Mouse (Mus musculus): Measurements from ENCODE around the gene Rhobtb1. TPM values are rescaled to one million over a fixed set of nuclear protein-coding genes. Genes with fewer than 3 reads are reported as not detected.

The Rhobtb1 gene
- polyA plus RNA-seq, 1 experiment from 2014 or later = 14.3 TPM

GRCm38 (mm10) chr10:69237781-69238180 is 86.5 kb downstream of the Rhobtb1 start:
- WGBS = 92% methylated on average over 9 of the region's 9 CpGs
- Histone ChIP-seq H3K36me3 (no peaks in the 10 kb centered on the region), H3K27ac (replicated peaks) (no peak overlapping the region), H3K4me1 (replicated peaks) (0 out of 2 replicates have a peak, but pooled peaks cover 4% of the 10 kb centered on the region), H3K27me3 (no peaks in the 10 kb centered on the region), H3K4me3 (no peak overlapping the region), H3K9me3 (no peaks in the 10 kb centered on the region), H3K4me2 (no peak overlapping the region), H3K9ac (no peak overlapping the region)
- ATAC-seq (ENCODE audit: low read depth) = no peak

- no peak overlapping the region for H3K4me3 ChIP-seq
- H3K4me2 ChIP-seq = no peak overlapping the region
- ATAC-seq (ENCODE audit: low read depth) = no peak
- no peaks in the 10 kb centered on the region for H3K9me3 ChIP-seq
- H3K36me3 ChIP-seq = no peaks in the 10 kb centered on the region
- no peak overlapping the region for H3K27ac ChIP-seq (replicated peaks)
- H3K4me1 ChIP-seq (replicated peaks) = 0 out of 2 replicates have a peak, but pooled peaks cover 4% of the 10 kb centered on the region
- H3K27me3 ChIP-seq = no peaks in the 10 kb centered on the region
- no peak overlapping the region for H3K9ac ChIP-seq
- 50% methylated on average over 6 of the region's 6 CpGs for WGBS
Observed at GRCm38 (mm10) chr10:69238311-69238710, 87.1 kb downstream of the Rhobtb1 start.

- Histone ChIP-seq H3K27me3 (no peaks in the 10 kb centered on the region), H3K4me3 (no peak overlapping the region), H3K36me3 (no peaks in the 10 kb centered on the region), H3K27ac (replicated peaks) (no peak overlapping the region), H3K4me1 (replicated peaks) (0 out of 2 replicates have a peak, but pooled peaks cover 4% of the 10 kb centered on the region), H3K4me2 (no peak overlapping the region), H3K9ac (no peak overlapping the region), H3K9me3 (no peaks in the 10 kb centered on the region)
- no peak for ATAC-seq (ENCODE audit: low read depth)
- WGBS = 98% methylated on average over 2 of the region's 2 CpGs
Observed at GRCm38 (mm10) chr10:69240530-69240929, 89.3 kb downstream of the Rhobtb1 start.

- Histone ChIP-seq H3K4me2 (no peak overlapping the region), H3K4me1 (replicated peaks) (no peaks in the 10 kb centered on the region), H3K4me3 (no peak overlapping the region), H3K9me3 (0 out of 2 replicates have a peak, but pooled peaks cover 4% of the 10 kb centered on the region), H3K27ac (replicated peaks) (no peak overlapping the region), H3K36me3 (peaks cover 6% of the 10 kb centered on the region), H3K27me3 (no peaks in the 10 kb centered on the region), H3K9ac (no peak overlapping the region)
- 85% methylated on average over 4 of the region's 4 CpGs for WGBS
- no peak for ATAC-seq (ENCODE audit: low read depth)
Observed at GRCm38 (mm10) chr10:69245151-69245550, 93.9 kb downstream of the Rhobtb1 start.

- ATAC-seq (ENCODE audit: low read depth) = no peak
- no peak overlapping the region for H3K4me2 ChIP-seq
- H3K27ac ChIP-seq (replicated peaks) = no peak overlapping the region
- peaks cover 6% of the 10 kb centered on the region for H3K36me3 ChIP-seq
- WGBS = 84% methylated on average over 10 of the region's 10 CpGs
- 0 out of 2 replicates have a peak, but pooled peaks cover 4% of the 10 kb centered on the region for H3K9me3 ChIP-seq
- H3K4me1 ChIP-seq (replicated peaks) = no peaks in the 10 kb centered on the region
- no peak overlapping the region for H3K9ac ChIP-seq
- H3K27me3 ChIP-seq = no peaks in the 10 kb centered on the region
- no peak overlapping the region for H3K4me3 ChIP-seq
Observed at GRCm38 (mm10) chr10:69245906-69246668, 94.9 kb downstream of the Rhobtb1 start.

- no peak for ATAC-seq (ENCODE audit: low read depth)
- Histone ChIP-seq H3K4me3 (no peak overlapping the region), H3K9ac (no peak overlapping the region), H3K27me3 (no peaks in the 10 kb centered on the region), H3K27ac (replicated peaks) (no peak overlapping the region), H3K36me3 (peaks cover 6% of the 10 kb centered on the region), H3K9me3 (0 out of 2 replicates have a peak, but pooled peaks cover 4% of the 10 kb centered on the region), H3K4me1 (replicated peaks) (no peaks in the 10 kb centered on the region), H3K4me2 (no peak overlapping the region)
- WGBS = 84% methylated on average over 3 of the region's 3 CpGs
Observed at GRCm38 (mm10) chr10:69246762-69247161, 95.5 kb downstream of the Rhobtb1 start.

GRCm38 (mm10) chr10:69247311-69248033 is 96.2 kb downstream of the Rhobtb1 start:
- 95% methylated on average over 7 of the region's 7 CpGs for WGBS
- Histone ChIP-seq H3K36me3 (peaks cover 6% of the 10 kb centered on the region), H3K9me3 (0 out of 2 replicates have a peak, but pooled peaks cover 4% of the 10 kb centered on the region), H3K27ac (replicated peaks) (no peak overlapping the region), H3K4me2 (no peak overlapping the region), H3K4me3 (no peak overlapping the region), H3K27me3 (no peaks in the 10 kb centered on the region), H3K9ac (no peak overlapping the region), H3K4me1 (replicated peaks) (no peaks in the 10 kb centered on the region)
- ATAC-seq (ENCODE audit: low read depth) = no peak

- Histone ChIP-seq H3K4me3 (no peak overlapping the region), H3K9ac (no peak overlapping the region), H3K27ac (replicated peaks) (no peak overlapping the region), H3K9me3 (0 out of 2 replicates have a peak, but pooled peaks cover 4% of the 10 kb centered on the region), H3K36me3 (peaks cover 6% of the 10 kb centered on the region), H3K4me1 (replicated peaks) (peaks cover 6% of the 10 kb centered on the region), H3K27me3 (no peaks in the 10 kb centered on the region), H3K4me2 (no peak overlapping the region)
- ATAC-seq (ENCODE audit: low read depth) = no peak
- 90% methylated on average over 29 of the region's 29 CpGs for WGBS
Observed at GRCm38 (mm10) chr10:69248261-69249160, 97.3 kb downstream of the Rhobtb1 start.

GRCm38 (mm10) chr10:69251254-69251653 is 100.0 kb downstream of the Rhobtb1 start:
- Histone ChIP-seq H3K36me3 (peaks cover 6% of the 10 kb centered on the region), H3K4me2 (no peak overlapping the region), H3K27ac (replicated peaks) (no peak overlapping the region), H3K9ac (no peak overlapping the region), H3K9me3 (0 out of 2 replicates have a peak, but pooled peaks cover 4% of the 10 kb centered on the region), H3K4me3 (no peak overlapping the region), H3K4me1 (replicated peaks) (peaks cover 24% of the 10 kb centered on the region), H3K27me3 (no peaks in the 10 kb centered on the region)
- no peak for ATAC-seq (ENCODE audit: low read depth)
- 93% methylated on average over 6 of the region's 6 CpGs for WGBS

GRCm38 (mm10) chr10:69252112-69253074 is 101.2 kb downstream of the Rhobtb1 start:
- peaks cover 24% of the 10 kb centered on the region for H3K4me1 ChIP-seq (replicated peaks)
- H3K27ac ChIP-seq (replicated peaks) = 0 out of 2 replicates have a peak overlapping the region, but pooled peaks have one; percentile 38
- WGBS = 92% methylated on average over 17 of the region's 17 CpGs
- H3K4me3 ChIP-seq = no peak overlapping the region
- no peak overlapping the region for H3K9ac ChIP-seq
- no peak overlapping the region for H3K4me2 ChIP-seq
- ATAC-seq (ENCODE audit: low read depth) = no peak
- no peaks in the 10 kb centered on the region for H3K9me3 ChIP-seq
- H3K36me3 ChIP-seq = peaks cover 6% of the 10 kb centered on the region
- H3K27me3 ChIP-seq = no peaks in the 10 kb centered on the region
